Mouse (Mus musculus) liver, embryonic 14.5 days (tissue): Measurements from ENCODE around the gene Olig1. TPM values are rescaled to one million over a fixed set of nuclear protein-coding genes. Genes with fewer than 3 reads are reported as not detected.

Experiments
- ATAC-seq: fragments of 200-750 bp; cut with Nextera tagmentation; 2 replicates; pipeline ENCODE4 v1.8.0; 2017; ENCODE audit warnings: moderate number of reproducible peaks, mild to moderate bottlenecking, moderate library complexity; ENCODE audit not compliant: insufficient read depth
- DNase-seq, 3 experiments: peaks; one replicate each; pipeline ENCODE4 v3.0.0-alpha.2; 2012 to 2013; ENCODE audit warnings: low read depth in 3 of 3, low spot score in 3 of 3
- H3K27ac ChIP-seq: fragments of 300-500 bp; sonication (generic); 2 replicates; pipeline ENCODE4 v1.5.1; 2014; ENCODE audit warnings: moderate library complexity, mild to moderate bottlenecking, control low read depth, inconsistent platforms
- H3K27me3 ChIP-seq: fragments of 300-500 bp; sonication (generic); 2 replicates; pipeline ENCODE4 v1.6.1; 2014; ENCODE audit warnings: mild to moderate bottlenecking, low read length, moderate library complexity; ENCODE audit not compliant: control insufficient read depth, insufficient read depth
- H3K36me3 ChIP-seq: fragments of 300-500 bp; sonication (generic); replicated peaks from 2 replicates; pipeline ENCODE4 v1.6.1; 2014; ENCODE audit warnings: low read depth; ENCODE audit not compliant: control insufficient read depth, insufficient read depth
- H3K4me1 ChIP-seq, 2 experiments: fragments of 200-500 bp in 1 of 2; fragments of 300-500 bp in 1 of 2; sonication (generic) in 1 of 2; replicated peaks; 2 replicates each; pipeline ENCODE4 v1.6.1; 2012 to 2014; ENCODE audit warnings: antibody characterized with exemption in 1 of 2, inconsistent platforms in 1 of 2, low read length in 1 of 2; ENCODE audit not compliant: control insufficient read depth in 2 of 2, insufficient read depth in 2 of 2
- H3K4me2 ChIP-seq: fragments of 300-500 bp; sonication (generic); 2 replicates; pipeline ENCODE4 v1.6.1; 2014; ENCODE audit warnings: low read depth, mild to moderate bottlenecking, control low read depth, moderate library complexity
- H3K4me3 ChIP-seq, 2 experiments: fragments of 200-500 bp in 1 of 2; fragments of 300-500 bp in 1 of 2; sonication (generic) in 1 of 2; 2 replicates each; pipeline ENCODE4 v1.5.1; 2012 to 2014; ENCODE audit warnings: low read depth in 2 of 2, low read length in 2 of 2, mild to moderate bottlenecking in 2 of 2, control low read depth in 1 of 2, inconsistent platforms in 1 of 2, moderate library complexity in 1 of 2; ENCODE audit not compliant: insufficient read depth in 1 of 2
- H3K9ac ChIP-seq: fragments of 300-500 bp; sonication (generic); replicated peaks from 2 replicates; pipeline ENCODE4 v1.6.1; 2014; ENCODE audit warnings: mild to moderate bottlenecking, control low read depth, moderate library complexity
- H3K9me3 ChIP-seq: fragments of 300-500 bp; sonication (generic); 2 replicates; pipeline ENCODE4 v1.6.1; 2016; ENCODE audit warnings: low read length, mixed read lengths; ENCODE audit not compliant: control insufficient read depth
- CTCF ChIP-seq: IDR thresholded peaks from 2 replicates; pipeline ENCODE4 v1.5.1; 2016; ENCODE audit warnings: antibody characterized with exemption, low read depth, control low read depth
- EP300 ChIP-seq: IDR thresholded peaks from 2 replicates; pipeline ENCODE4 v1.6.1; 2016; ENCODE audit warnings: antibody characterized with exemption, low read depth
- WGBS: fragments of 180-500 bp; shearing (Covaris S2); extraction: QIAGEN DNeasy Blood & Tissue Kit; methylation state at CpG from one replicate; pipeline ENCODE4 v1.1.7; 2014; ENCODE audit not compliant: insufficient replicate concordance; 5-methylcytosine and 5-hydroxymethylcytosine counted together
- polyA plus RNA-seq, 2 experiments: library from polyadenylated mRNA; depleted of rRNA in 1 of 2; stranded (reverse) in 1 of 2; unstranded in 1 of 2; fragments of >200 nt; fragmentation: Nextera tagmentation in 1 of 2; extraction: Ambion mirVana in 1 of 2; gene quantifications; 2 replicates each; pipeline versions ENCODE4 v1.2.1 to v1.2.3; 2012 to 2014

Olig1 gene
- polyA plus RNA-seq, 2 experiments = not detected

DNA sequence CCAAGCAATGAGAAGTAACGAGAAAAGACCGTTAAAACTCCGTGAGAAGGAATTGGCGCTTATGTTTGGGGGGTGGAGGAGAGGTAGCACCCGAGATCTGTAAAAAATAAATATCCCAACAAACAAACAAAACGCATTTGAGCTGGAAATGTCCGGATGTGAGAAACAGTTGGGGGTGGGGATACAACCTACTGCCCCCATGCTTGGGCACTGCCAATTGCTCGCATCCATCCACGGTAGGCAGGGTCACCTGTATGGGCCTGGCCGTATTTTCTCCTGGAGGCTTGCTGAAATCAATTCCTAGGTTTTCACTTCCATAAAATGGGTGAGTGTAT is 45.5 kb upstream of the Olig1 start:
- peaks cover 100% of the 10 kb centered on the region for H3K27me3 ChIP-seq
- WGBS = 8% methylated on average over 10 of the region's 10 CpGs
- H3K9ac ChIP-seq = no peak overlapping the region
- ATAC-seq (no peak), DNase-seq (no peak)
- H3K27ac ChIP-seq = no peak overlapping the region
- no peaks in the 10 kb centered on the region for H3K9me3 ChIP-seq
- no peak overlapping the region for H3K4me2 ChIP-seq
- H3K4me1 ChIP-seq = no peaks in the 10 kb centered on the region
- TF ChIP-seq CTCF (no peak), EP300 (no peak)
- H3K36me3 ChIP-seq = no peaks in the 10 kb centered on the region
- no peak overlapping the region for H3K4me3 ChIP-seq

DNA sequence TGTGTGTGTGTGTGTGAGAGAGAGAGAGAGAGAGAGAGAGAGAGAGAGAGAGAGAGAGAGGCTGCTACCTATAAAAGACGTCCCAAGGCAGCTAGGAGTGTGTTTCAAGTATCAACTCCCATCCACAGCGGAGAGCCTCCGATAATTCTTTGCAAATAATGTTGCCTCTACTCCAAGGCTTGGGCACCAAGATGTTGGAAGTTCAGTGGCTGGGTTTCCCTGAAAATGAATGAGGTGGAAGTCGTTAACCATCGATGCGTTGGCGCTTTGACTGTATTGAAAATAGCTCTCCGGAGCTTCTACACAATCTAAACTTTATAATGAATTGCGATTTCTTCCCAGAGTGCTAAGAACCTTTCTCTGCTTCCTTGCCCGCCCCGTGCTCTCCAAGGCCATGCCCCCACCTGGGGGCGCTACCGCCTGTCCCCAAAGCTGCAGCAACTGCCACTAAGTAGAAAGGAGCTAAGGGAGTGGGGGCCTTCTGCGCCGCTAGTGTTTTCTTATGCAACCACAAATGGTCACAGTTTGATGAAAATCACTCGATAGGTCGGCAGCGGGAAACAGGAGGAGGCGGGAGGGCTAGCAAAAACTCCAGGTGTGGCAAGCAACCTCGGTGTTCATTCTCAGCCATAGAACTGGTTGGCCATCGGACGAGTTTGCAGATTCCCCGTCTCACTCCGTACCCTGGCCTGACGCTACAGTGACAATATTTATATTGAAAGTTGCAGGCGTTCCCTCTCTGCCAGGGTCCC is 44.9 kb upstream of the Olig1 start:
- no peak for DNase-seq
- Histone ChIP-seq H3K9me3 (no peaks in the 10 kb centered on the region), H3K4me2 (no peak overlapping the region), H3K4me3 (no peak overlapping the region), H3K4me1 (no peaks in the 10 kb centered on the region), H3K9ac (no peak overlapping the region), H3K27ac (no peak overlapping the region), H3K36me3 (no peaks in the 10 kb centered on the region), H3K27me3 (peaks cover 100% of the 10 kb centered on the region)
- TF ChIP-seq CTCF (peak; percentile 36; the same call in 1 of the 2 replicates), EP300 (no peak)
- ATAC-seq = no peak
- WGBS = 2% methylated on average over 26 of the region's 26 CpGs

DNA sequence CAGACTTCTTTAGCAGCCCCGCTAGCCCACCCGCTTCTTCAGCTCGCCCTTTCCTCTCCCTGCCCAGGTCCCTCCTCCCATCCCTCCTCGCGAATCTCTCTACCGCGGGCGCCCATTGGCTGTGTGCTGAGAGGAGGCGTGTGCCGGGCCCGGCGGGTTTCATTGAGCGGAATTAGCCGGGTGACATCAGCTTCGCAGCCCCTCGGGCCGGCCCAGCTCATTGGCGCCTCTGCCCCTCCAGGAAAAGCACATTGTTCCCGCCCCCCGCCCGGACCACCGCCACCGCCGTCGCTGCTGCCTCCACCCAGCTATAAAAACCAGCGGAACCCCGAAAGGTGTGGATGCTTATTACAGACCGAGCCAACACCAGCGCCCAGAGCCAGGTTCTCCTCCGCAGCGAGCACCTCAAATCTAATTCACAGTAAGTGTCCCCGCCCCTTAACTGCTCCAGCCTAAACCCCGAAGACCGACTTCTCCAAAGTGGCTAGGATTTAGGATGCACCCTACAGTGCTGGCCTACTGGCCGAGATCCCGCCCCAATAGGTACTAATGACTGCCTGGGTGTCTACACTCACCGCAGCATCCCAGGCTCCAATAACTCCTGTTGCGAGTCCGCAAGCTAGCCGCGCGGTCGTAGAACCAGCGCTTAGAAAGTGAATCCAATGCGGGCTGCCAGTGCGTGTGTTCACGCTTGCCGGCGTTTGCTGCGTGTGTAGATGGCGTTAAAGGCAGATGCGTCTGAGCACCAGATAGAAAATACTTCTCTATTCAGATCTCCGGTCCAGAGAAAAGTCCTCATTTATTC is 44.1 kb upstream of the Olig1 start, which contains the start of gene Olig2:
TSS of gene Olig2 (plus strand) at position 225 of the 805 bp plus-strand sequence.
- H3K4me1 ChIP-seq = no peaks in the 10 kb centered on the region
- no peak within 1 kb of the TSS for H3K4me3 ChIP-seq
- H3K9ac ChIP-seq = no peak within 1 kb of the TSS
- no peaks in the 10 kb centered on the region for H3K9me3 ChIP-seq
- DNase-seq (no peak), ATAC-seq (no peak)
- H3K36me3 ChIP-seq = no peaks in the 10 kb centered on the region
- H3K27me3 ChIP-seq = peaks cover 99% of the 10 kb centered on the region
- WGBS = 2% methylated on average over 53 of the region's 53 CpGs
- no peak within 1 kb of the TSS for H3K4me2 ChIP-seq
- no peak within 1 kb of the TSS for H3K27ac ChIP-seq
- TF ChIP-seq EP300 (no peak), CTCF (no peak)

DNA sequence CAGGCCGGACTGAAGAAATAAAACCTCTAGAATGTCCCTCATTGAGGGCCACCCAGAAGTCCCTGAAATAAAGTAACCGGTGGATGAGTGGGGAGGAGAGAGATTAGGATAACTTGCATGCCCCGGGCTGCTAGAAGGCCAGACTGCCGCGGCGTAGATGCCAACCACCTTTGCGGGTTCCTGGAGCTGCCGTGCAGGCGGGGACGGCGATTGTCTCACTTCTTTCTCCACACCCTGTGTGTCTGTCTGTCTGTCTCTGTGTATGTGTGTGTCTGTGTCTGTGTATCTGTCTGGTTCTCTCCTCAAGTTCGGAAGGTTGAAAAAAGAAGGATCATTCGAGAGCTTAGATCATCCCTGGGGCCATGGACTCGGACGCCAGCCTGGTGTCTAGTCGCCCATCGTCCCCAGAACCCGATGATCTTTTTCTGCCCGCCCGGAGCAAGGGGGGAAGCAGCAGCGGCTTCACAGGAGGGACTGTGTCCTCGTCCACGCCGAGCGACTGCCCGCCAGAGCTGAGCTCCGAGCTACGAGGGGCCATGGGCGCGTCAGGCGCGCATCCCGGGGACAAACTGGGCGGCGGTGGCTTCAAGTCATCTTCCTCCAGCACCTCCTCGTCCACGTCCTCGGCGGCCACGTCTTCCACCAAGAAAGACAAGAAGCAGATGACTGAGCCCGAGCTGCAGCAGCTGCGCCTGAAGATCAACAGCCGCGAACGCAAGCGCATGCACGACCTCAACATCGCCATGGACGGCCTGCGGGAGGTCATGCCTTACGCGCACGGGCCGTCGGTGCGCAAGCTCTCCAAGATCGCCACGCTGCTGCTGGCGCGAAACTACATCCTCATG is 43.3 kb upstream of the Olig1 start:
- 2% methylated on average over 60 of the region's 60 CpGs for WGBS
- H3K4me3 ChIP-seq = no peak overlapping the region
- DNase-seq = no peak

More for the DNA sequence above, 43.3 kb upstream of the Olig1 start:
- Histone ChIP-seq H3K9ac (no peak overlapping the region), H3K4me1 (no peaks in the 10 kb centered on the region), H3K36me3 (no peaks in the 10 kb centered on the region), H3K27ac (no peak overlapping the region), H3K4me2 (no peak overlapping the region), H3K27me3 (peaks cover 99% of the 10 kb centered on the region), H3K9me3 (no peaks in the 10 kb centered on the region)
- no peak for TF ChIP-seq EP300
- TF ChIP-seq CTCF = no peak
- ATAC-seq = no peak
